Mouse (Mus musculus) ES-E14 (cell line): ENCODE data around the gene Eif3l. TPM values are rescaled to one million over a fixed set of nuclear protein-coding genes. Genes with fewer than 3 reads are reported as not detected.
A peak's percentile ranks its signal among the peaks of the same experiment; 100 is the strongest.

Experiments
- DNase-seq: peaks from one replicate; pipeline ENCODE4 v3.0.0-alpha.2; 2013; ENCODE audit warnings: low read depth, low spot score
- H3K27ac ChIP-seq: 2 replicates; pipeline ENCODE4 v1.5.1; 2012; ENCODE audit warnings: low read depth, mild to moderate bottlenecking, low read length, moderate library complexity, mixed read lengths; ENCODE audit not compliant: poor library complexity, insufficient read depth, severe bottlenecking
- H3K36me3 ChIP-seq: 2 replicates; pipeline ENCODE4 v1.6.1; 2012; ENCODE audit warnings: mild to moderate bottlenecking, low read length, moderate library complexity, mixed read lengths; ENCODE audit not compliant: control insufficient read depth, poor library complexity, insufficient read depth, severe bottlenecking
- H3K4me1 ChIP-seq, 2 experiments: fragments of 150-350 bp in 1 of 2; sonication (generic) in 1 of 2; 2 replicates each; pipeline ENCODE4 v1.6.1; 2012; ENCODE audit warnings: low read length in 2 of 2, mild to moderate bottlenecking in 1 of 2, mixed read lengths in 1 of 2; ENCODE audit not compliant: control insufficient read depth in 2 of 2, insufficient read depth in 2 of 2, poor library complexity in 1 of 2
- H3K4me3 ChIP-seq, 2 experiments: fragments of 150-350 bp in 1 of 2; sonication (generic) in 1 of 2; 2 replicates each; pipeline ENCODE4 v1.5.1; 2012; ENCODE audit warnings: low read length in 2 of 2, low read depth in 1 of 2, mild to moderate bottlenecking in 1 of 2, mixed read lengths in 1 of 2; ENCODE audit not compliant: insufficient read depth in 1 of 2, poor library complexity in 1 of 2, severe bottlenecking in 1 of 2
- H3K9ac ChIP-seq: 2 replicates; pipeline ENCODE4 v1.6.1; 2012; ENCODE audit warnings: low read depth, mild to moderate bottlenecking, low read length, mixed read lengths; ENCODE audit not compliant: poor library complexity, insufficient read depth, severe bottlenecking
- H3K9me3 ChIP-seq: fragments of 150-350 bp; sonication (generic); 2 replicates; pipeline ENCODE4 v1.6.1; 2012; ENCODE audit warnings: low read depth, mild to moderate bottlenecking, low read length; ENCODE audit not compliant: control insufficient read depth, insufficient read depth
- CHD2 ChIP-seq: IDR thresholded peaks from 2 replicates; pipeline ENCODE4 v1.6.1; 2014; ENCODE audit warnings: mild to moderate bottlenecking, low read depth, low read length, inconsistent platforms
- HCFC1 ChIP-seq: IDR thresholded peaks from 2 replicates; pipeline ENCODE4 v1.6.1; 2012; ENCODE audit warnings: low read length, inconsistent platforms, borderline replicate concordance; ENCODE audit not compliant: insufficient read depth
- MAFK ChIP-seq: IDR thresholded peaks from 2 replicates; pipeline ENCODE4 v1.6.1; 2014; ENCODE audit warnings: mild to moderate bottlenecking, low read depth, low read length, inconsistent platforms; ENCODE audit not compliant: insufficient read depth
- ZC3H11A ChIP-seq: IDR thresholded peaks from 2 replicates; pipeline ENCODE4 v1.6.1; 2012; ENCODE audit warnings: low read depth, mild to moderate bottlenecking, inconsistent platforms, low read length, borderline replicate concordance
- ZNF384 ChIP-seq: IDR thresholded peaks from 2 replicates; pipeline ENCODE4 v1.6.1; 2012; ENCODE audit warnings: low read depth, low read length, inconsistent platforms
- in situ Hi-C, 2 experiments: fragments of 600-800 bp; cut with MboI; formaldehyde crosslinking; loops; one replicate each; pipeline ENCODE4 v1.15.1; 2025; ENCODE audit warnings: low sequenced_read_pairs in 2 of 2, inconsistent platforms in 1 of 2; ENCODE audit not compliant: unreplicated experiment in 2 of 2
- total RNA-seq: library from RNA; depleted of rRNA; stranded (reverse); fragments of 300-350 nt; gene quantifications from 2 replicates; pipeline ENCODE4 v1.2.3, GENCODE M21; 2012

The Eif3l gene
- total RNA-seq, 1 experiment: 380 TPM

DNA sequence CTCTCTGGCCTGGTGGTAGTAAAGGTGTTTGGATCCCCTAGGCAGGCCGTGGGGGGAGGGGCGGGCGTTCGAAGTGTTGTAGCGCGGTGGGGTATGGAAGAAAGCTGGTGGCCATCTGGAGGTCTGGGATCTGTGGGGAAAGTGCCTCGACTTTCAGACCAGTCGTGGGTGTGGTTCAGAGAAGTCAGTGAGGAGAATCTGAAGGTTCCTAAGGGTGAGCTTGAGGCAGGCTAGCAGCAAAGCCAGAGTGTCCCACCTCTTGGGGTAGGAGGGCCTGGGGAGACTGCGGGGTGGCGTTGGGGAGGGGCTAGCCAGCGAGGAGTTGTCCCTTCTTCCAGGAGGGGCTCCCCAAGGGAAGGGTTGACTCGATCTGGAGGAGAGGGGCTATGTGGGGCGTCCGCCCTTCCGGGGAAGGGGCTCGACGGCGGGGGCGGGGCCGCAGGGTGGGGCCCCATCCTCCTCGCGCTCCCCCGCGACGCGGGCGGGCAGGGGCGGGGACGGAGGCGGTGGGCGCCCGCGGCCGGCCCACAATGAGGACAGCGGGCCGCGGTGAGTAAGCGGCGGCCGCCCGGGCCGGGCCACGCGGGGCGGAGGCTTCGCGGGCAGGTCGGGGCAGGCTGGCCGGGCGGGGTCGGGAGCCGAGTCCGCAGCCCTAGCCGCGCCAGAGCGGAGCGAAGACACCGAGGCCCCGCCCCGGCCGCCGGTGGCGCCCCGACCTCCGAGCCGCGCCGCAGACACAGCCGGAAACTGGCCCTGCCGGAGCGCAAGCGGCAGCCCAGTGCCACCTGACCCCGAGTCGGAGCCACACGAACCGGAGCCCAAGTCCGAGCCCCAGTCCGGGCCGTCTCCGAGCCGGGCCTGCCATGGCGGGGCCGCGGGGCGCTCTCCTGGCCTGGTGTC is 33.7 kb downstream of the Eif3l start, which contains the start of gene Micall1:
Gene Micall1, plus strand, starts transcription at position 478 of the 900 bp plus-strand sequence.
- H3K27ac ChIP-seq: no peak within 1 kb of the TSS
- H3K4me1 ChIP-seq: peaks cover 4 to 10% of the 10 kb centered on the region in 2 experiments; a peak in 2 of 4 replicates
- peak within 1 kb of the TSS; percentile 82 for H3K9ac ChIP-seq
- peak within 1 kb of the TSS; percentile 79 to 90 for H3K4me3 ChIP-seq
- DNase-seq: peak; percentile 29
- H3K36me3 ChIP-seq: no peaks in the 10 kb centered on the region; the same call in 1 of the 2 replicates
- no peaks in the 10 kb centered on the region for H3K9me3 ChIP-seq
- in situ Hi-C loops: no loop called here
- TF ChIP-seq CHD2: no peak
- no peak for TF ChIP-seq HCFC1
- TF ChIP-seq MAFK: no peak
- no peak for TF ChIP-seq ZC3H11A
- no peak for TF ChIP-seq ZNF384

DNA sequence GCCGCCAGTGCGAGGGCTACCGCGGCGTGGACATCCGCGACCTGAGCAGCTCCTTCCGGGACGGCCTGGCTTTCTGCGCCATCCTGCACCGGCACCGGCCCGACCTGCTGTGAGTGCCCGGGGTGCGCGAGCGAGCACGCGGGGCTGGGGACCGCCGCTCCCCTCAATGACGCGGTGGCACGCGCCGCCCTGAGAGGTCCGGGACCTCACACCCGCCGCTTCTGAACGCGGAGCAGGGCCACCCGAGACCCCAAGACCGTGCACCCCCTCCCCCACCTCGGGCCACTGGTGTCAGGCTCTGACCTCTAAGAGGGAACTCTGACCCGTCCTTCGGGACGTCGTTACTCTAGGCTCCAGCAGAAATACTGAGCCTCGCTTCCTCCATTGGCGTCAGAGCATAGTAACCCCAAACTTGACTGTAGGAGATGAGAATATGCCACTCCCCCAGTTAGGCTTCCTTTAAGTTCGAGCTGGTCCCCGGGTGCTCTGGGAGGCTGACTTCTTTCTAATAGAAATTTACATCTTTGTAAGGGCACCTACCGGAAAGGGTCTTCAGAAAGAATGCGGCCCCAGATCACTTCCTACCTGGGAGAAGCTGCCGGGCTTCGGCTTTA is 34.4 kb downstream of the Eif3l start:
- H3K9me3 ChIP-seq: no peaks in the 10 kb centered on the region
- H3K9ac ChIP-seq: peak overlapping the region; percentile 82
- TF ChIP-seq ZNF384: no peak
- TF ChIP-seq MAFK: no peak
- no peak for TF ChIP-seq ZC3H11A
- no peak for TF ChIP-seq CHD2
- no peak for TF ChIP-seq HCFC1
- DNase-seq: no peak
- no peaks in the 10 kb centered on the region; the same call in 1 of the 2 replicates for H3K36me3 ChIP-seq
- in situ Hi-C loops: no loop called here
- no peak overlapping the region for H3K27ac ChIP-seq
- H3K4me1 ChIP-seq: peaks cover 4 to 10% of the 10 kb centered on the region in 2 experiments; a peak in 2 of 4 replicates
- peak overlapping the region; percentile 79 to 90 for H3K4me3 ChIP-seq

DNA sequence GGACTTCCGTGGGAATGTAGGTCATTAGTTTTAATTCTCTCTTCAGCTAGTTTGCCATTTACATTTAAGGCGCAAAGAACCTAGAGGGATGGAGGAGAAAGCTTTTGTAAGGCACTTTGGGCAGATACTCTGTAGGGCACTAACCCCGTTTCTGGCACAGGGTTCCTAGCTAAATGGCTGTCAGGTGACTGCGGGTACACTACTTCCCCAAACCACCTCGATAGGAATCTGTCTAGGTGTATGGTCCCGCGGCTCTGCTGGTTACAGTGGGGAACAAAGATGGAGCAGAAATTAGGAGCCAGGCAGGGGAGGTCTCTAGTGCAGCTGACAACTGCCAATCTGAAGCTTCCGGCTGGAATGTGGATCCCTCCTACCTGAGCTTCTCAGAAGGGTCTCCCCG is 35.1 kb downstream of the Eif3l start:
- peaks cover 4 to 10% of the 10 kb centered on the region in 2 experiments; a peak in 2 of 4 replicates for H3K4me1 ChIP-seq
- peak overlapping the region; percentile 79 to 90 for H3K4me3 ChIP-seq
- no peaks in the 10 kb centered on the region for H3K9me3 ChIP-seq
- no peak for DNase-seq
- no peak overlapping the region for H3K27ac ChIP-seq
- no peak for TF ChIP-seq ZC3H11A
- no peak for TF ChIP-seq CHD2
- in situ Hi-C loops: no loop called here
- H3K9ac ChIP-seq: no peak overlapping the region
- H3K36me3 ChIP-seq: no peaks in the 10 kb centered on the region; the same call in 1 of the 2 replicates

DNA sequence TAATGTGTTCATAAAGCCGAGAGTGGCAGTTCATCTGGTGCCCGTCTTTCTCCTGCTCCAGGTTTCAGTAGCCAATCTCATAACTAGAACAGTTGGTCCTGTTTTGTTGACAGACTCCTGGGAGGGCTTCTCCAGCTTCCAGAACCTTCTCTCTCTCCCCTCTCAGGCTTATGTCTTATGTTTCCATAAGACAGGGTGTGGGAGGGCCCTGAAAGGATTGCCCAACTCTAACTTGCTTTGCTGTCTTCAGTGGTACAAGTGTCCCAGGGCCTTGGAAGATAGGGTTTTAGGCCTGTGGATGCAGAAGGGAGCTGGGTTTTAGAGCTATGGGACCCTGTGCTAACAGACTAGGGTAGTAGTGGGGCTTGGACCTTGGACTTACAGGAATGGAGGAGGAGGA is 35.5 kb downstream of the Eif3l start:
- H3K9me3 ChIP-seq: no peaks in the 10 kb centered on the region
- DNase-seq: no peak
- no peaks in the 10 kb centered on the region; the same call in 1 of the 2 replicates for H3K36me3 ChIP-seq
- no peak overlapping the region for H3K9ac ChIP-seq
- peaks cover 4 to 14% of the 10 kb centered on the region in 2 experiments; a peak in 2 of 4 replicates for H3K4me1 ChIP-seq
- no peak overlapping the region for H3K27ac ChIP-seq
- TF ChIP-seq MAFK (no peak), ZC3H11A (no peak), HCFC1 (no peak), CHD2 (no peak), ZNF384 (no peak)
- in situ Hi-C loops: no loop called here
- H3K4me3 ChIP-seq: 0 out of 4 replicates have a peak overlapping the region, but pooled peaks of 1 of the 2 experiments have one; percentile 90
